In the genomic region with DNA sequence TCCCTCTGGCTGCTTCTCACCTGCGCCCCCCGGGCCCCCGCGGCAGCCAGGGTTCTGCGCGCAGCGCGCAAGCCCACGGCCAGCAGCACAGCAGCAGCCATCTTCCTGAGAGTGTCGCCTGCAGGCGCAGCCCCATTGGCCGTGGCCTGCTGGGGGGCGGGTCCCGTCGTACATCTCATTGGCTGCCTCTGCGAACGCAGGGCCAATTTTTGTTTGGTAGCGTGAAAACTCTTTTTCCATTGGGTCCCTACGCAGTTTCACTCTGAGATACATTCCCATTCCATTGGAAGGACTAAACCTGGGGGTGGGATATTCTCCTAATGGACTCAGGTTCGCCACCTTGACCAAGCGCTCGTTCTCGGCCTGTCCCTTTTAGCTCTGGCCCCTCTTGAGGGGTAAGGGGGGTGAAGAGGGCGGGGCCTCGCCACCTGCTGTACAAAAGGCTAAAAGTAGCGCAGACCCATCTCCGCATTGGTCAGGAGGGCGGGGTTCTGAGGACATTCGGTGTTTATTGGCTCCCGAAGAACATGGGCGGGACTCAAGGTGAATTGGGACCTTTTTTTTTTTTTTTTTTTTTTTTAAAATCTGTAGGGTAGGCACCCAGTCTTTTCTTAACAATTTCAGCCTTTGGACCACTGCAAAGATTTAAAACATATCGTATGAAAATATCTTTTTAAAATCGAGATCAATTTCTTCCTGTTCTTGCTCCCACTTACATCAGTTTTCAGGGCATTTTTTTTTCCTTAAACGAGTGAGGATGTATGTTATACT, we compare ENCODE assay signal across 8 mouse cellular contexts. TPM values are rescaled to one million over a fixed set of nuclear protein-coding genes. Genes with fewer than 3 reads are reported as not detected.
A peak's percentile ranks its signal among the peaks of the same experiment; 100 is the strongest.
DNase-seq lines count a peak whose midpoint lies in the region; ATAC-seq and TF ChIP-seq lines count a peak whose summit lies in the region.

A gene (minus strand): TSS at position 128 of the 771 bp plus-strand sequence.

- peak within 1 kb of the TSS; percentile 51 for H3K4me3 ChIP-seq in cortical plate, adult 2 months (ENCODE audit: insufficient read depth, low read length)
- peak within 1 kb of the TSS; percentile 94 for H3K4me3 ChIP-seq in megakaryocyte, embryonic 14.5 days (replicated peaks)

- TF ChIP-seq POLR2A in cortical plate, adult 2 months (IDR thresholded peaks at IDR 0.05; ENCODE audit: extremely low read depth, insufficient read depth, low read length) = peak; percentile 81

- DNase-seq in gastrocnemius, adult 8-10 months (ENCODE audit: low spot score in 2 of 2) = peak; percentile 96
- DNase-seq in hindlimb bud, embryonic 11.5 days (ENCODE audit: extremely low spot score, low read depth, low spot score) = peak; percentile 98
- DNase-seq in left cerebral cortex, adult 8-10 months (ENCODE audit: low spot score in 2 of 2) = peak; percentile 91 to 96
- peak; percentile 97 to 98 for DNase-seq in right cerebral cortex, postnatal 10 days (ENCODE audit: low spot score in 2 of 2)
- DNase-seq in urinary bladder, postnatal 25 days (ENCODE audit: low spot score) = peak; percentile 83

- peak; percentile 96 for ATAC-seq in activated CD4-positive, CD25-positive, alpha-beta regulatory T cell, adult 4 months

- H3K9me3 ChIP-seq in megakaryocyte, embryonic 14.5 days = no peaks in the 10 kb centered on the region

- no peaks in the 10 kb centered on the region for H3K36me3 ChIP-seq in megakaryocyte, embryonic 14.5 days (replicated peaks; ENCODE audit: low read length)

- TF ChIP-seq CTCF in cortical plate, adult 2 months (IDR thresholded peaks at IDR 0.05; ENCODE audit: extremely low read depth, insufficient read depth, low read length) = no peak

- peaks cover 38% of the 10 kb centered on the region for H3K27me3 ChIP-seq in megakaryocyte, embryonic 14.5 days (replicated peaks)

- peak within 1 kb of the TSS; percentile 90 for H3K27ac ChIP-seq in cortical plate, adult 2 months (ENCODE audit: insufficient read depth, low read length)

- H3K4me1 ChIP-seq in cortical plate, adult 2 months (ENCODE audit: control insufficient read depth, insufficient read depth, low read length) = no peaks in the 10 kb centered on the region; the same call in 1 of the 2 replicates
- peaks cover 12% of the 10 kb centered on the region for H3K4me1 ChIP-seq in megakaryocyte, embryonic 14.5 days

RNA-seq across cellular contexts. Expression of the gene that starts here (rescaled TPM):
- polyA plus RNA-seq in activated CD4-positive, CD25-positive, alpha-beta regulatory T cell, adult 4 months (2017; shearing (Covaris generic)) = 10 to 100 TPM; 41.0 to 42.7 TPM
- polyA plus RNA-seq in cortical plate, adult 2 months (2012; rRNA removed) = 81.7 and 84.5 TPM in 2 replicates
- 10 to 100 TPM; 46.4 to 48.6 (median 47.3) TPM for total RNA-seq in gastrocnemius, adult 8-10 months (2022)
- 10 to 100 TPM; 29.6 to 46.8 (median 41.6) TPM for total RNA-seq in left cerebral cortex, adult 8-10 months (2022)
- polyA plus RNA-seq in megakaryocyte, embryonic 14.5 days (2012; ENCODE audit: insufficient read depth, low replicate concordance) = 8.0 and 30.1 TPM in 2 replicates

Comparison
In these comparisons a context has a peak if more than half of its experiments do, and no peak if none do; other contexts are left out.
1. Peak in every context shown above with its lines: DNase-seq, ATAC-seq, H3K4me3 ChIP-seq and H3K27ac ChIP-seq.